Comparison of ENCODE assay signal across 8 mouse cellular contexts in genomic region chr4:116555413-116556300, GRCm38 (mm10). TPM values are rescaled to one million over a fixed set of nuclear protein-coding genes. Genes with fewer than 3 reads are reported as not detected.
A peak's percentile ranks its signal among the peaks of the same experiment; 100 is the strongest.
DNase-seq lines count a peak whose midpoint lies in the region; ATAC-seq lines count a peak whose summit lies in the region.

Gene Tmem69, minus strand, starts transcription at chr4:116555936.

- 4% methylated on average over 23 of the region's 23 CpGs for WGBS in forebrain, embryonic 10.5 days
- WGBS in heart, embryonic 16.5 days = 3% methylated on average over 23 of the region's 23 CpGs
- WGBS in liver, embryonic 15.5 days (ENCODE audit: insufficient replicate concordance) = 2% methylated on average over 23 of the region's 23 CpGs
- WGBS in neural tube, embryonic 12.5 days = 5% methylated on average over 23 of the region's 23 CpGs

- H3K9ac ChIP-seq in heart, embryonic 16.5 days (ENCODE audit: low read length) = peak within 1 kb of the TSS; percentile 92
- H3K9ac ChIP-seq in liver, embryonic 15.5 days = peak within 1 kb of the TSS; percentile 96
- H3K9ac ChIP-seq in neural tube, embryonic 12.5 days = peak within 1 kb of the TSS; percentile 73

- H3K4me3 ChIP-seq in forebrain, embryonic 10.5 days = peak within 1 kb of the TSS; percentile 92
- peak within 1 kb of the TSS; percentile 87 for H3K4me3 ChIP-seq in heart, embryonic 16.5 days (ENCODE audit: low read length)
- H3K4me3 ChIP-seq in liver, embryonic 15.5 days (replicated peaks) = peak within 1 kb of the TSS; percentile 97
- H3K4me3 ChIP-seq in neural tube, embryonic 12.5 days = peak within 1 kb of the TSS; percentile 84

- DNase-seq in CD8-positive naive resting alpha-beta T cell, adult 2 months (ENCODE audit: low read depth in 2 of 2, low spot score in 2 of 2) = peak; percentile 63 to 81
- DNase-seq in c-Kit-negative CD71-positive TER-119-positive erythroid progenitor cells, embryonic 14.5 days (ENCODE audit: low read depth, low spot score) = peak; percentile 68
- peak; percentile 75 for DNase-seq in forebrain, embryonic 10.5 days (ENCODE audit: extremely low spot score, low spot score)
- peak; percentile 85 to 88 for DNase-seq in kidney, postnatal 36 days
- peak; percentile 84 for DNase-seq in telencephalon, adult 2 months (ENCODE audit: low read depth, low spot score)

- no peaks in the 10 kb centered on the region for H3K27me3 ChIP-seq in forebrain, embryonic 10.5 days (ENCODE audit: poor library complexity, severe bottlenecking)
- H3K27me3 ChIP-seq in heart, embryonic 16.5 days (ENCODE audit: control insufficient read depth, insufficient read depth, low read length) = no peaks in the 10 kb centered on the region
- no peaks in the 10 kb centered on the region for H3K27me3 ChIP-seq in liver, embryonic 15.5 days
- no peaks in the 10 kb centered on the region for H3K27me3 ChIP-seq in neural tube, embryonic 12.5 days (replicated peaks)

- peak within 1 kb of the TSS; percentile 68 for H3K4me2 ChIP-seq in heart, embryonic 16.5 days (ENCODE audit: low read depth, low read length)
- H3K4me2 ChIP-seq in liver, embryonic 15.5 days = peak within 1 kb of the TSS; percentile 96
- H3K4me2 ChIP-seq in neural tube, embryonic 12.5 days (replicated peaks) = peak within 1 kb of the TSS; percentile 77

- ATAC-seq in heart, embryonic 16.5 days (replicated peaks; ENCODE audit: extremely low read depth, insufficient read depth, low FRiP score) = no peak
- ATAC-seq in liver, embryonic 15.5 days (ENCODE audit: insufficient read depth) = no peak
- no peak for ATAC-seq in neural tube, embryonic 12.5 days (ENCODE audit: low FRiP score, low read depth)

- peaks cover 35% of the 10 kb centered on the region for H3K36me3 ChIP-seq in forebrain, embryonic 10.5 days (replicated peaks)
- H3K36me3 ChIP-seq in heart, embryonic 16.5 days (ENCODE audit: control insufficient read depth, insufficient read depth) = peaks cover 8% of the 10 kb centered on the region
- H3K36me3 ChIP-seq in liver, embryonic 15.5 days (replicated peaks) = peaks cover 19% of the 10 kb centered on the region
- H3K36me3 ChIP-seq in neural tube, embryonic 12.5 days = peaks cover 17% of the 10 kb centered on the region

- H3K9me3 ChIP-seq in forebrain, embryonic 10.5 days = no peaks in the 10 kb centered on the region
- H3K9me3 ChIP-seq in heart, embryonic 16.5 days (replicated peaks; ENCODE audit: control insufficient read depth, low read length) = no peaks in the 10 kb centered on the region
- no peaks in the 10 kb centered on the region for H3K9me3 ChIP-seq in liver, embryonic 15.5 days (replicated peaks)
- no peaks in the 10 kb centered on the region for H3K9me3 ChIP-seq in neural tube, embryonic 12.5 days

- peak within 1 kb of the TSS; percentile 94 for H3K27ac ChIP-seq in forebrain, embryonic 10.5 days
- H3K27ac ChIP-seq in heart, embryonic 16.5 days (ENCODE audit: low read length) = peak within 1 kb of the TSS; percentile 98
- H3K27ac ChIP-seq in liver, embryonic 15.5 days (replicated peaks) = peak within 1 kb of the TSS; percentile 98
- H3K27ac ChIP-seq in neural tube, embryonic 12.5 days = peak within 1 kb of the TSS; percentile 57; the same call in 1 of the 2 replicates

- peaks cover 25% of the 10 kb centered on the region for H3K4me1 ChIP-seq in forebrain, embryonic 10.5 days
- H3K4me1 ChIP-seq in heart, embryonic 16.5 days (ENCODE audit: control insufficient read depth, insufficient read depth, low read length) = peaks cover 7% of the 10 kb centered on the region; the same call in 1 of the 2 replicates
- H3K4me1 ChIP-seq in liver, embryonic 15.5 days (replicated peaks) = peaks cover 25% of the 10 kb centered on the region
- peaks cover 10% of the 10 kb centered on the region for H3K4me1 ChIP-seq in neural tube, embryonic 12.5 days

RNA-seq across cellular contexts. Expression of gene Tmem69, which starts in this region (rescaled TPM):
- 25.0 and 27.7 TPM in 2 replicates for polyA plus RNA-seq in forebrain, embryonic 10.5 days (2016; fragmentation: Nextera tagmentation; extraction: Ambion mirVana)
- polyA plus RNA-seq in heart, embryonic 16.5 days (2015; fragmentation: Nextera tagmentation; extraction: Ambion mirVana) = 23.2 and 33.4 TPM in 2 replicates
- 19.2 and 21.3 TPM in 2 replicates for polyA plus RNA-seq in liver, embryonic 15.5 days (2015; fragmentation: Nextera tagmentation; extraction: Ambion mirVana)
- 28.4 and 30.2 TPM in 2 replicates for polyA plus RNA-seq in neural tube, embryonic 12.5 days (2016; fragmentation: Nextera tagmentation; extraction: Ambion mirVana)
